Mouse (Mus musculus): ENCODE measurements around the gene Ccdc96.

GRCm38 (mm10) chr5:36472876-36473655 is 11.3 kb upstream of the Ccdc96 start:
- TF ChIP-seq POLR2A (IDR thresholded peaks at IDR 0.05; ENCODE audit: insufficient read depth, low read depth, low read length) (no peak), CTCF (IDR thresholded peaks at IDR 0.05; ENCODE audit: insufficient read depth, low read depth, low read length) (no peak)

Data from olfactory bulb, adult 2 months (tissue).